Comparison of ENCODE assay signal across 29 mouse cellular contexts in genomic region chr1:187891262-187891661, GRCm38 (mm10).
DNase-seq lines count a peak whose midpoint lies in the region; ATAC-seq lines count a peak whose summit lies in the region.
"Had no signal": no experiment of that assay in that cellular context is flagged by ENCODE, and none has a peak within 500 bp of the region (broad histone marks: within the 10 kb centered on the region; RNA-seq: fewer than 3 reads in every experiment).

No protein-coding gene starts in this region.

- H3K9me3 ChIP-seq in midbrain, embryonic 11.5 days (ENCODE audit: control insufficient read depth, low read length), result no peaks in the 10 kb centered on the region
- no peaks in the 10 kb centered on the region for H3K9me3 ChIP-seq in midbrain, embryonic 16.5 days (replicated peaks; ENCODE audit: control insufficient read depth, low read length, poor library complexity, severe bottlenecking)
- H3K9me3 ChIP-seq: embryonic facial prominence, embryonic 12.5 days; embryonic facial prominence, embryonic 15.5 days; forebrain, embryonic 12.5 days; forebrain, embryonic 15.5 days; heart, embryonic 12.5 days; heart, embryonic 15.5 days had no signal

- 93% methylated on average over 9 of the region's 9 CpGs for WGBS in midbrain, embryonic 11.5 days
- WGBS in midbrain, embryonic 16.5 days, result 89% methylated on average over 9 of the region's 9 CpGs

- intact Hi-C loops in heart, postnatal 10 days (cut with DNase I), result no loop called here

- no peak overlapping the region for H3K9ac ChIP-seq in midbrain, embryonic 11.5 days (ENCODE audit: low read length)
- no peak overlapping the region for H3K9ac ChIP-seq in midbrain, embryonic 16.5 days (ENCODE audit: low read depth, low read length)
- H3K9ac ChIP-seq: embryonic facial prominence, embryonic 12.5 days; embryonic facial prominence, embryonic 15.5 days; forebrain, embryonic 12.5 days; forebrain, embryonic 15.5 days; heart, embryonic 12.5 days; heart, embryonic 15.5 days; hindbrain, embryonic 14.5 days had no signal

- H3K4me1 ChIP-seq in midbrain, embryonic 11.5 days (ENCODE audit: control insufficient read depth, insufficient read depth, low read length), result no peaks in the 10 kb centered on the region
- H3K4me1 ChIP-seq in midbrain, embryonic 16.5 days (ENCODE audit: control insufficient read depth, insufficient read depth, low read length), result no peaks in the 10 kb centered on the region
- H3K4me1 ChIP-seq: embryonic facial prominence, embryonic 12.5 days; embryonic facial prominence, embryonic 15.5 days; forebrain, embryonic 15.5 days had no signal

- H3K27me3 ChIP-seq in midbrain, embryonic 11.5 days (ENCODE audit: control insufficient read depth, insufficient read depth, low read length), result no peaks in the 10 kb centered on the region
- no peaks in the 10 kb centered on the region for H3K27me3 ChIP-seq in midbrain, embryonic 16.5 days (ENCODE audit: control insufficient read depth, insufficient read depth, low read depth, low read length)
- H3K27me3 ChIP-seq: embryonic facial prominence, embryonic 12.5 days; embryonic facial prominence, embryonic 15.5 days; forebrain, embryonic 15.5 days; heart, embryonic 12.5 days; heart, embryonic 15.5 days had no signal

- no peak for ATAC-seq in midbrain, embryonic 11.5 days (ENCODE audit: low FRiP score)
- no peak for ATAC-seq in midbrain, embryonic 16.5 days
- ATAC-seq in megakaryocyte progenitor cell, adult 5-6 weeks (replicated peaks; ENCODE audit: poor library complexity), result peak; percentile 83
- ATAC-seq: activated CD4-positive, CD25-positive, alpha-beta regulatory T cell, adult 4 months; CD4-positive, CD25-positive, alpha-beta regulatory T cell, adult 4 months; forebrain, embryonic 15.5 days; hindbrain, postnatal 0 days; inflammation-experienced regulatory T-cells, adult 6 months had no signal

- H3K27ac ChIP-seq in midbrain, embryonic 11.5 days (ENCODE audit: low read depth, low read length), result no peak overlapping the region
- no peak overlapping the region for H3K27ac ChIP-seq in midbrain, embryonic 16.5 days (ENCODE audit: low read length)
- H3K27ac ChIP-seq: embryonic facial prominence, embryonic 12.5 days; embryonic facial prominence, embryonic 15.5 days; forebrain, embryonic 12.5 days; forebrain, embryonic 15.5 days; heart, embryonic 15.5 days; hindbrain, embryonic 14.5 days; hindbrain, postnatal 0 days had no signal

- H3K36me3 ChIP-seq in midbrain, embryonic 11.5 days (ENCODE audit: control insufficient read depth, insufficient read depth, low read length), result no peaks in the 10 kb centered on the region
- no peaks in the 10 kb centered on the region for H3K36me3 ChIP-seq in midbrain, embryonic 16.5 days (ENCODE audit: control insufficient read depth, insufficient read depth, low read length)
- H3K36me3 ChIP-seq: embryonic facial prominence, embryonic 12.5 days; embryonic facial prominence, embryonic 15.5 days; forebrain, embryonic 12.5 days; forebrain, embryonic 15.5 days; heart, embryonic 12.5 days; heart, embryonic 15.5 days had no signal

- DNase-seq in heart, adult 11 months, result peak; percentile 78
- DNase-seq in heart, postnatal 10 days, result no peak
- peak; percentile 20 to 25 for DNase-seq in lung, adult 18-20 months
- no peak for DNase-seq in lung, postnatal 14 days
- DNase-seq in midbrain, embryonic 11.5 days (ENCODE audit: low spot score, missing footprints), result peak; percentile 80
- DNase-seq in layer of hippocampus, adult 9-10 months (ENCODE audit: low spot score), result no peak
- DNase-seq: adrenal gland, postnatal 10 days; cerebellum, adult 11 months; cerebellum, adult 2 months; cerebellum, adult 9-11 months; cerebellum, postnatal 25 days; gastrocnemius, postnatal 10 days; gastrocnemius, postnatal 36 days; heart, adult 18-20 months; heart, postnatal 14 days; heart, postnatal 4 days had no signal

- H3K4me2 ChIP-seq in midbrain, embryonic 11.5 days, result no peak overlapping the region
- H3K4me2 ChIP-seq in midbrain, embryonic 16.5 days (ENCODE audit: low read length), result no peak overlapping the region
- H3K4me2 ChIP-seq: embryonic facial prominence, embryonic 12.5 days; embryonic facial prominence, embryonic 15.5 days; forebrain, embryonic 12.5 days; forebrain, embryonic 15.5 days; heart, embryonic 12.5 days; heart, embryonic 15.5 days; hindbrain, embryonic 14.5 days had no signal

- no peak overlapping the region for H3K4me3 ChIP-seq in midbrain, embryonic 11.5 days (ENCODE audit: low read depth, low read length)
- no peak overlapping the region for H3K4me3 ChIP-seq in midbrain, embryonic 16.5 days (ENCODE audit: low read depth, low read length)
- H3K4me3 ChIP-seq: embryonic facial prominence, embryonic 12.5 days; embryonic facial prominence, embryonic 15.5 days; forebrain, embryonic 12.5 days; forebrain, embryonic 15.5 days; heart, embryonic 12.5 days; heart, embryonic 15.5 days had no signal

Comparison
In these comparisons a context has a peak if more than half of its experiments do, and no peak if none do; other contexts are left out.
1. DNase-seq: peak in heart, adult 11 months (single experiment), lung, adult 18-20 months (2 of 2) and midbrain, embryonic 11.5 days (single experiment); none in heart, postnatal 10 days (0 of 2), lung, postnatal 14 days (single experiment) and layer of hippocampus, adult 9-10 months (single experiment).